Mouse (Mus musculus): ENCODE data around the gene Gimap3. TPM values are rescaled to one million over a fixed set of nuclear protein-coding genes. Genes with fewer than 3 reads are reported as not detected.

Gene Gimap3
- 0.11 TPM in 1 of 2 replicates, not detected in the other for polyA plus RNA-seq (2016; fragmentation: Nextera tagmentation; extraction: Ambion mirVana)

DNA sequence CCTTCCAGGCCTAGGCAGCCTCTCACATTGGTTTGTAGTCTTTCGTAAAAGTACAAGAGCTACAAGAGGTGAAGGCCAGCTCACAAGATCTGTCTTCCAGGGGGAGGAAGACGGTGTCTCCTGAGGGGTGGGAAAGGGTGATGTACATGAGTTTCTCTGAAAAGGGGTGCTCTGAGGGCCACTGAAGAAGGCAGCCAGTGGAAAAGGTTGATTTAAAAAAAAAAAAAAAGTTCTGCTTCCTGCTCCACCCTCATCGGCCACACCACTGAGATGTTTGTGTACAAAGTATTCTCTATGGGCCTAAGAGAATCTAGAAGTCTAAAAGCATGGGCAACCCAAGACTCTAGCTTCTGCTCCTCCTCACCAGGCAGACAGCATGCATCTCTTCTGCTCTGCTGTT is at the start of gene Gimap3:
Gimap3 (minus strand) TSS at position 156 of the 400 bp plus-strand sequence.
- Histone ChIP-seq H3K36me3 (no peaks in the 10 kb centered on the region), H3K27me3 (ENCODE audit: insufficient read depth, poor library complexity, severe bottlenecking) (no peaks in the 10 kb centered on the region), H3K9me3 (no peaks in the 10 kb centered on the region), H3K4me3 (no peak within 1 kb of the TSS), H3K27ac (no peak within 1 kb of the TSS), H3K4me1 (no peaks in the 10 kb centered on the region)
- DNase-seq (ENCODE audit: low spot score): no peak
- 88% methylated on average over 3 of the region's 3 CpGs for WGBS

DNA sequence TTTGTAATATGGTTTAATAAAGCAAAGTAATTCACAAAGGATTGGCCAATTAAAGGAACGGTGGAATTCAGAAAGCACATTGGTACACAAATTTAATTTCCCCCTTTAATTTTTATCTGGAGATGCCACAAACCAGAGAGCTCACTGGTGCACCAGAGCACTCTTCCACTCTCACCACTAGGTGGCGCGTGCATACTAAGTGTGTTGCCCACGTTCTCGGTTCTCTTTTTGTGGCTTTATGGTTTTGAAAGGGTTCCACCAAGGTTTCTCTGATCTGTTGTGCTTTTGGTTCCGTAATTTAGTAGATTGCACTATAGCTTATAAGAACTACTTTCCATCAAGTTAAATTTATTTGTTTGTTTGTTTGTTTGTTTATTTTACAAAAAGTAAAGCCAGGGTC is 47.2 kb upstream of the Gimap3 start:
- H3K9me3 ChIP-seq: no peaks in the 10 kb centered on the region
- no peaks in the 10 kb centered on the region for H3K27me3 ChIP-seq (ENCODE audit: insufficient read depth, poor library complexity, severe bottlenecking)
- H3K4me3 ChIP-seq: no peak overlapping the region
- no peak overlapping the region for H3K27ac ChIP-seq
- H3K4me1 ChIP-seq: no peaks in the 10 kb centered on the region
- WGBS: 8% methylated on average over 6 of the region's 6 CpGs
- H3K36me3 ChIP-seq: no peaks in the 10 kb centered on the region
- DNase-seq (ENCODE audit: low spot score): no peak

DNA sequence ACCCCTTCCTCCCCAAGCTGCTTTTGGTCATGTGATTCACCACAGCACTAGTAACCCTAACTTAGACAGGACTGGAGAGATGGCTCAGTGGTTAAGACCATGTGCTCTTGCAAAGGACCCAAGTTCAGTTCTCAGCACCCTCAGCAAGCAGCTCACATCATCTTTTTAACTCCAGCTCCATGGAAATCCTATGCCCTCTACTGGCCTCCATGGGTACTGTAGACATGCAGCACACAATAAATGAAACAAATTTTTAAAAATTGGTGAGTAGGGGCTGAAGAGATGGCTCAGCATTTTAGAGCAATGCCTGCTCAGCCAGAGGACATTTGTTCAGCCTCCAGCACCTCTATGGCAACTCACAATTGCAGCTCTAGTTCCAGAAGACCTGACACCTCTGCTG is 44.4 kb upstream of the Gimap3 start:
- no peak for DNase-seq (ENCODE audit: low spot score)

GRCm38 (mm10) chr6:48809494-48810219 is 39.0 kb upstream of the Gimap3 start:
- H3K27me3 ChIP-seq (ENCODE audit: insufficient read depth, poor library complexity, severe bottlenecking): no peaks in the 10 kb centered on the region
- H3K4me3 ChIP-seq: no peak overlapping the region
- no peaks in the 10 kb centered on the region for H3K4me1 ChIP-seq
- H3K36me3 ChIP-seq: no peaks in the 10 kb centered on the region
- 71% methylated on average over 3 of the region's 3 CpGs for WGBS
- no peak overlapping the region for H3K27ac ChIP-seq
- no peaks in the 10 kb centered on the region for H3K9me3 ChIP-seq
- DNase-seq (ENCODE audit: low spot score): no peak

More for the DNA sequence above, 44.4 kb upstream of the Gimap3 start:
- Histone ChIP-seq H3K4me1 (no peaks in the 10 kb centered on the region), H3K9me3 (no peaks in the 10 kb centered on the region), H3K36me3 (no peaks in the 10 kb centered on the region), H3K27me3 (ENCODE audit: insufficient read depth, poor library complexity, severe bottlenecking) (no peaks in the 10 kb centered on the region), H3K27ac (no peak overlapping the region), H3K4me3 (no peak overlapping the region)

- no peak overlapping the region for H3K27ac ChIP-seq
- no peak overlapping the region for H3K4me3 ChIP-seq
- no peaks in the 10 kb centered on the region for H3K9me3 ChIP-seq
- DNase-seq (ENCODE audit: low spot score): no peak
- no peaks in the 10 kb centered on the region for H3K4me1 ChIP-seq
- H3K27me3 ChIP-seq (ENCODE audit: insufficient read depth, poor library complexity, severe bottlenecking): no peaks in the 10 kb centered on the region
- 85% methylated on average over 3 of the region's 3 CpGs for WGBS
- H3K36me3 ChIP-seq: no peaks in the 10 kb centered on the region
Measured at GRCm38 (mm10) chr6:48806746-48807145, 36.1 kb upstream of the Gimap3 start.

DNA sequence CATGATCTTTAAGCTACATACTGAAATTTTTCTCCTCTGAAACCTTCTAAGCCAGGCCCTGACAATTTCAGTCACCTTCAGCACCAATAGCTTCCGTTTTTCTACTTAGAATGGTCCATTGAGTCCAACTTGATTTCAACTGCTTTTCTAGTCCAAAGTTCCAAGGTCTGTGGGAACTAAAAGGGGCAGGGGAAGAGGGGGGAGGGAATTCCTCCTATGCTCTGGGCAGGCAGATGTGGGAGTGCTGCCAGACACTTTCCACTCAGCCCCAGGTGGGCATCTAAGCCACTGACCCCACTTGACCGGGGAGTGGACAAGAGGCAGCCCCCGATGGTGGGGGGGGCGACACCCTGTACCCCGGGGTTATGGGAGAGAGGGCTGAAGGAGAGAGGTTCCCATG is 33.7 kb upstream of the Gimap3 start:
- 89% methylated on average over 5 of the region's 5 CpGs for WGBS
- H3K4me1 ChIP-seq: no peaks in the 10 kb centered on the region
- no peaks in the 10 kb centered on the region for H3K36me3 ChIP-seq
- no peak overlapping the region for H3K4me3 ChIP-seq
- no peak for DNase-seq (ENCODE audit: low spot score)
- H3K9me3 ChIP-seq: no peaks in the 10 kb centered on the region
- no peak overlapping the region for H3K27ac ChIP-seq
- H3K27me3 ChIP-seq (ENCODE audit: insufficient read depth, poor library complexity, severe bottlenecking): no peaks in the 10 kb centered on the region

GRCm38 (mm10) chr6:48803406-48804051 is 32.9 kb upstream of the Gimap3 start:
- DNase-seq (ENCODE audit: low spot score): no peak
- Histone ChIP-seq H3K27me3 (ENCODE audit: insufficient read depth, poor library complexity, severe bottlenecking) (no peaks in the 10 kb centered on the region), H3K36me3 (no peaks in the 10 kb centered on the region), H3K4me1 (no peaks in the 10 kb centered on the region), H3K9me3 (no peaks in the 10 kb centered on the region), H3K27ac (no peak overlapping the region), H3K4me3 (no peak overlapping the region)

DNA sequence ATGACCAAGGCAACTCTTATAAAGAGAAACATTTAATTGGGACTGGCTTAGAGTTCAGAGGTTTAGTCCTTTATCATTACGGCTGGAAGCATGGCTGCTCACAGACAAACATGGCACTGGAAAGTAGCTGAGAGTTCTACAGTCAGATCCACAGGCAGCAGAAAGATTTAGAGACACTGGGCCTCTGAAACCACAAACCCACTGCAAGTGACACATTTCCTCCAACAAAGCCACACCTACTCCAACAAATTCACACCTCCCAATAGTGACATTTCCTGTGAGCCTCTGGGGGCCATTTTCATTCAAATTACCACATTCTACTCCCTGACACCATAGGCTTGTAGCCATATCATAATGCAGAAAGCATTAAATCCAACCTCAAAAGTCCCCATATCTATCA is 31.2 kb upstream of the Gimap3 start:
- no peak for DNase-seq (ENCODE audit: low spot score)
- Histone ChIP-seq H3K27ac (no peak overlapping the region), H3K9me3 (no peaks in the 10 kb centered on the region), H3K36me3 (no peaks in the 10 kb centered on the region), H3K4me3 (no peak overlapping the region), H3K27me3 (ENCODE audit: insufficient read depth, poor library complexity, severe bottlenecking) (no peaks in the 10 kb centered on the region), H3K4me1 (no peaks in the 10 kb centered on the region)
- 62% methylated on average over 1 of the region's 1 CpGs for WGBS

DNA sequence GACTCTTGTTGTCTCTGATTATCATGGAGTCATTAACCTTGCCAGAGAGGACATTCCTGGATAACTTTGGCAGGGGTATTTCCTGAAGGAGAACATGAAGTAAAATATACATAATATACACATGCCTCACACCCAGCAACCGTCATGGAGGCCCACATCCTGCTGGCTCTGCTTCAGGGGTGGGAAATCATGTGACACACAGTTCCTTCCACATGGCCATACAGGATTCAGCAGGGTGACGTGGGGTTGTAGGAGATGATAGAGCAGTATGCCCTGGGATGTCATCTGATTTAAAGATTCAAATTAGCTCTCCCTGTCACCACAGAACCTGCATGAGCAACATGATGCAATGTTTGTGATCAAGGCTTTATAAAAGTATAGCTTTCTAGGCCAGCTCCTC is 17.2 kb upstream of the Gimap3 start:
- Histone ChIP-seq H3K27ac (no peak overlapping the region), H3K4me3 (no peak overlapping the region), H3K9me3 (no peaks in the 10 kb centered on the region), H3K36me3 (no peaks in the 10 kb centered on the region), H3K27me3 (ENCODE audit: insufficient read depth, poor library complexity, severe bottlenecking) (no peaks in the 10 kb centered on the region), H3K4me1 (no peaks in the 10 kb centered on the region)
- no peak for DNase-seq (ENCODE audit: low spot score)
- 68% methylated on average over 2 of the region's 2 CpGs for WGBS

DNA sequence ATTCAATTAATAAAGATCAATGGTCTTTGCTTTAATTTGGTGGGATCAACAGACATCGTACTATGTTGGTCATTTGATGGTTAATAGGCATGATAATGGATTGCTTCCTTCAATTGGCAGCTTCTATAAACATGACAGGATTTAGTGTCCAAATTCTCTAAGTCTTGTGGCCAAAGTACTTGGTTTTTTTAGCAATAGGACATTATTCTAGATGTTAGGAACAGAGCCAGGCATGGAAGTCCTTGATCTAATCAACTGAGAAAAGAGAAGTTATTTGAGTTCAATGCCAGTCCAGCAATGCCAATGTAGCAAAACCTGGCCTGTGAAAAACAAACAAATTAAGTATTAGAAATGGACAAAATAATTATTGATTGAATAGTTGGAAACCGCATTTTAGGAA is 14.9 kb upstream of the Gimap3 start:
- Histone ChIP-seq H3K27me3 (ENCODE audit: insufficient read depth, poor library complexity, severe bottlenecking) (no peaks in the 10 kb centered on the region), H3K27ac (no peak overlapping the region), H3K4me1 (no peaks in the 10 kb centered on the region), H3K36me3 (no peaks in the 10 kb centered on the region), H3K4me3 (no peak overlapping the region), H3K9me3 (no peaks in the 10 kb centered on the region)
- no peak for DNase-seq (ENCODE audit: low spot score)
- 78% methylated on average over 2 of the region's 2 CpGs for WGBS

DNA sequence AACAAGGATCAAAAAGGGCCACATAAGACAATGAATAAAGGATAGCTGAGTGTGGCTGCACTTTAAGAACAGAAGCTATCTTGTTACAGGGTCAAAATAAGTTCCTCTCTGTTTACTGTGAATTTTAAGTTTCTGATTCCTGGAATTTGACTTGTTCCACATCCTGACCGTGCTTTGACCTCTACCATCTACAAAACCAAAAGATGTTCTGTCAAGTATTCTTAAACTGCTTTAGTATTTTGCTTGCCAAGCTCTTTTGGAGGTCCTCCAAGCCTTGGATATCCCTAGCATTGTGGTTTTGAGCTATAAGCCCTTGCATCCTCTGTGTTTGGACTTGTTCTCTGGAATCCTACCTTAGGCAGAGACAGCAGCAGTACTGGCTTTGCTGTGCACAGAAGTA is 14.5 kb upstream of the Gimap3 start:
- Histone ChIP-seq H3K4me1 (no peaks in the 10 kb centered on the region), H3K9me3 (no peaks in the 10 kb centered on the region), H3K36me3 (no peaks in the 10 kb centered on the region), H3K4me3 (no peak overlapping the region), H3K27me3 (ENCODE audit: insufficient read depth, poor library complexity, severe bottlenecking) (no peaks in the 10 kb centered on the region), H3K27ac (no peak overlapping the region)
- WGBS: 70% methylated on average over 1 of the region's 1 CpGs
- no peak for DNase-seq (ENCODE audit: low spot score)

- WGBS: 77% methylated on average over 1 of the region's 1 CpGs
- Histone ChIP-seq H3K27me3 (ENCODE audit: insufficient read depth, poor library complexity, severe bottlenecking) (no peaks in the 10 kb centered on the region), H3K9me3 (no peaks in the 10 kb centered on the region), H3K36me3 (no peaks in the 10 kb centered on the region), H3K4me1 (no peaks in the 10 kb centered on the region), H3K27ac (no peak overlapping the region), H3K4me3 (no peak overlapping the region)
- DNase-seq (ENCODE audit: low spot score): no peak
Measured at GRCm38 (mm10) chr6:48784406-48784805, 13.8 kb upstream of the Gimap3 start.

DNA sequence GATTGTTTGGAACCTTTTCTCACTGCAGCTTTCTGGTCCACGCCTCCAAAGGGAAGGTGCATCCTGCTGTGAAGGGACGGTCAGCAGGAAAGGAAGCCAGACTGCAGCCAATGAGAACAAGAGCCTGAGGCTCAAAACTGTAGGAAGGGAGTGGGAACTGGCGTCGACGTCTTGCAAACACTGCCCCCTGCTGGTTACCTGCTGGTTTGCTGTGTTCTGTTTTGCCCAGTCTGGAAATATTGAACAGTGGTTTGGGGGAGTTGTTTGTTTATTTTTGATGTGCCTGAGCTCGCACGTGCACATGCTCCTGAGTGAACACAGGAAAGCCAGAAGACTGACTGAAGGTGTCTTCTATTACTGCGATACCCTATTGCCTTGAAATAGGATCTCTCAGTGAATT is 1.4 kb upstream of the Gimap3 start:
- 11% methylated on average over 8 of the region's 8 CpGs for WGBS
- peak; percentile 80 for DNase-seq (ENCODE audit: low spot score)
- no peaks in the 10 kb centered on the region for H3K9me3 ChIP-seq
- H3K27ac ChIP-seq: no peak overlapping the region
- H3K27me3 ChIP-seq (ENCODE audit: insufficient read depth, poor library complexity, severe bottlenecking): no peaks in the 10 kb centered on the region
- H3K4me1 ChIP-seq: no peaks in the 10 kb centered on the region
- no peaks in the 10 kb centered on the region for H3K36me3 ChIP-seq
- H3K4me3 ChIP-seq: no peak overlapping the region

DNA sequence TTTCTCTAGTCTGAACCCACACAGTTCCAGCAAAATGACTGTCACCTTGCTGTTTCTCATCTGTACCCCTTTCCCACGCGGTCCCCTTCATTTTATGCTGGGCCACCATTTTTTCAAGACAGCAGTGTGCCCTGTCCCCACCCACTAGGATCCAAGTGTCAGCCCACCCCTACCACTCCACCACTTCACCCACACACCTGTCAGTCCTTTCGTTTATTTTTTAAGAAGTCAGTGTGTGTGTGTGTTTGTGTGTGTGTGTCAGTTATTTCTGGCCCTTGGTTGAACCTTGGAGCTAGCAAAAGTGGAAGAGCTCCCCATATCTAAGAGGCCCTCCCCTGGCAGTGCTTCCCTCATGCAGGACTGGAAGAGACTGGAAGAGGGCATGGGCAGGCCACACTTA is 1.7 kb downstream of the Gimap3 start:
- no peaks in the 10 kb centered on the region for H3K9me3 ChIP-seq
- WGBS: 88% methylated on average over 3 of the region's 3 CpGs
- H3K4me1 ChIP-seq: no peaks in the 10 kb centered on the region
- no peaks in the 10 kb centered on the region for H3K36me3 ChIP-seq
- H3K27me3 ChIP-seq (ENCODE audit: insufficient read depth, poor library complexity, severe bottlenecking): no peaks in the 10 kb centered on the region
- H3K27ac ChIP-seq: no peak overlapping the region
- DNase-seq (ENCODE audit: low spot score): no peak
- H3K4me3 ChIP-seq: no peak overlapping the region

Data from heart, embryonic 10.5 days (tissue).